Mouse (Mus musculus) stomach, embryonic 14.5 days (tissue): ENCODE measurements around the gene Cngb1. TPM values are rescaled to one million over a fixed set of nuclear protein-coding genes. Genes with fewer than 3 reads are reported as not detected.

Experiments
- ATAC-seq: fragments of 200-750 bp; cut with Nextera tagmentation; 2 replicates; pipeline ENCODE4 v1.8.0; 2017; ENCODE audit warnings: low read depth, moderate TSS enrichment; ENCODE audit not compliant: insufficient number of reproducible peaks, insufficient read depth, low FRiP score
- H3K27ac ChIP-seq: fragments of 300-500 bp; sonication (generic); 2 replicates; pipeline ENCODE4 v1.5.1; 2014; ENCODE audit warnings: mild to moderate bottlenecking, low read length, moderate library complexity, mixed read lengths
- H3K27me3 ChIP-seq: fragments of 300-500 bp; sonication (generic); 2 replicates; pipeline ENCODE4 v1.6.1; 2014; ENCODE audit warnings: low read length, control low read depth, mixed read lengths; ENCODE audit not compliant: control insufficient read depth, insufficient read depth
- H3K36me3 ChIP-seq: fragments of 300-500 bp; sonication (generic); 2 replicates; pipeline ENCODE4 v1.6.1; 2014; ENCODE audit warnings: mild to moderate bottlenecking, control low read depth, low read length, moderate library complexity, mixed read lengths; ENCODE audit not compliant: control insufficient read depth, insufficient read depth
- H3K4me1 ChIP-seq: fragments of 300-500 bp; sonication (generic); 2 replicates; pipeline ENCODE4 v1.6.1; 2014; ENCODE audit warnings: low read length, control low read depth, mixed read lengths; ENCODE audit not compliant: control insufficient read depth, insufficient read depth
- H3K4me2 ChIP-seq: fragments of 300-500 bp; sonication (generic); replicated peaks from 2 replicates; pipeline ENCODE4 v1.6.1; 2014; ENCODE audit warnings: low read depth, low read length, control low read depth
- H3K4me3 ChIP-seq: fragments of 300-500 bp; sonication (generic); 2 replicates; pipeline ENCODE4 v1.5.1; 2014; ENCODE audit warnings: low read depth, low read length, control low read depth
- H3K9ac ChIP-seq: fragments of 300-500 bp; sonication (generic); replicated peaks from 2 replicates; pipeline ENCODE4 v1.6.1; 2014; ENCODE audit warnings: low read depth, mild to moderate bottlenecking, control low read depth, low read length, moderate library complexity, mixed read lengths
- H3K9me3 ChIP-seq: fragments of 300-500 bp; sonication (generic); 2 replicates; pipeline ENCODE4 v1.6.1; 2016; ENCODE audit warnings: low read depth, low read length, control low read depth; ENCODE audit not compliant: control insufficient read depth
- WGBS: fragments of 180-500 bp; shearing (Covaris S2); extraction: QIAGEN DNeasy Blood & Tissue Kit; methylation state at CpG from one replicate; pipeline ENCODE4 v1.1.7; 2014; 5-methylcytosine and 5-hydroxymethylcytosine counted together
- polyA plus RNA-seq: library from polyadenylated mRNA; unstranded; fragments of >200 nt; fragmentation: Nextera tagmentation; extraction: Ambion mirVana; gene quantifications from 2 replicates; pipeline ENCODE4 v1.2.1, GENCODE M21; 2014

The Cngb1 gene
- polyA plus RNA-seq, 1 experiment from 2014 or later: 0.04 TPM

GRCm38 (mm10) chr8:95313857-95314256 lies 7.5 kb upstream of the Cngb1 start:
- H3K4me2 ChIP-seq: no peak overlapping the region
- H3K36me3 ChIP-seq: no peaks in the 10 kb centered on the region
- H3K27ac ChIP-seq: no peak overlapping the region
- 81% methylated on average over 6 of the region's 6 CpGs for WGBS
- no peaks in the 10 kb centered on the region for H3K27me3 ChIP-seq
- no peak overlapping the region for H3K9ac ChIP-seq
- no peak for ATAC-seq
- no peaks in the 10 kb centered on the region for H3K4me1 ChIP-seq
- no peak overlapping the region for H3K4me3 ChIP-seq
- no peaks in the 10 kb centered on the region for H3K9me3 ChIP-seq

DNA sequence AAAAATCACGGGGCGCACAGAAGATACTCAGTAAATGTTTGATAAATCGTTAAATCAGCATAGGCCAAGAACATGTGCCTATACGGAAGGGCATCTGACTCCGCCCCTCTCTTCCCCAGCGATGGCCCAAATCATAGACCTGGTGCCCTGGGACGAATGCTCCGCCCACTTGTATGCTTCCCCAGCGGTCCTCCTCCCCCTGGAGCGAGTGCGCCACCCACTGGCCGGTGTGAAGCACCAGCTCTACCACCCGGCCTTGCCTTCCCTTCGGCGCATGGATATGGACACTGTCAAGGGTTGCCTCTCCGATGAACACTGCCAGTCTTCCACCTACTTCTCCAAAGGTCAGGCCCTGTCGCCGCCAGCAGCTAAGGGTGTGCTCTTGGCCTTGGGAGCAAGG lies 6.5 kb upstream of the Cngb1 start:
- H3K4me2 ChIP-seq: no peak overlapping the region
- H3K9ac ChIP-seq: no peak overlapping the region
- no peak overlapping the region for H3K4me3 ChIP-seq
- 68% methylated on average over 18 of the region's 18 CpGs for WGBS
- no peaks in the 10 kb centered on the region for H3K27me3 ChIP-seq
- no peak overlapping the region for H3K27ac ChIP-seq
- H3K36me3 ChIP-seq: no peaks in the 10 kb centered on the region
- no peaks in the 10 kb centered on the region for H3K9me3 ChIP-seq
- no peak for ATAC-seq
- no peaks in the 10 kb centered on the region for H3K4me1 ChIP-seq

- Histone ChIP-seq H3K9ac (no peak within 1 kb of the TSS), H3K36me3 (no peaks in the 10 kb centered on the region), H3K9me3 (no peaks in the 10 kb centered on the region), H3K4me1 (no peaks in the 10 kb centered on the region), H3K27ac (no peak within 1 kb of the TSS), H3K4me3 (no peak within 1 kb of the TSS), H3K4me2 (no peak within 1 kb of the TSS), H3K27me3 (no peaks in the 10 kb centered on the region)
- ATAC-seq: no peak
- 36% methylated on average over 6 of the region's 6 CpGs for WGBS
Measured at GRCm38 (mm10) chr8:95310342-95310970, 4.1 kb upstream of the Cngb1 start, which contains the start of gene Tepp. Tepp (plus strand) TSS chr8:95310566.

DNA sequence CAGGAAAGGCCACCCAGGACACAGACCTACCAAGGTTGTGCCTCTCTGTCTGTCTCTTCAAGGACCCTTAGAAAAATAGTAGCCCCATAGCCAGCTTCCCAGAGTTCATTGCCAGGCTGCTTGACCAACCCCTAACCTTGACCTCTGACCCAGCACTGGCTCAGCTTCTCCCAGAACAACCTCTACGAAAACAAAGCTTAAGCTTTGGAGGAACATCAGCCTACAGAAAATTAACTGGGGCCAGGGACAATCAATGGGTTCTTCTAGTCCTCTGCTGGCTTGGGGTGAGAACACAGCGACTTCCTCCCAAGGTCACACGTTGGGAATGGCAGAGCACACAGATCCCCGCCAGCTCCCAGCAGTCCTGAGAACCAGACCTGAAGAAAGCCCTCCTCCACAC lies 859 bp downstream of the Cngb1 start:
- Histone ChIP-seq H3K27me3 (no peaks in the 10 kb centered on the region), H3K4me1 (no peaks in the 10 kb centered on the region), H3K27ac (no peak overlapping the region), H3K4me3 (no peak overlapping the region), H3K4me2 (no peak overlapping the region), H3K9me3 (no peaks in the 10 kb centered on the region), H3K36me3 (no peaks in the 10 kb centered on the region), H3K9ac (no peak overlapping the region)
- 55% methylated on average over 4 of the region's 4 CpGs for WGBS
- no peak for ATAC-seq

- Histone ChIP-seq H3K36me3 (no peaks in the 10 kb centered on the region), H3K9me3 (no peaks in the 10 kb centered on the region), H3K4me1 (no peaks in the 10 kb centered on the region), H3K27ac (no peak overlapping the region), H3K27me3 (no peaks in the 10 kb centered on the region), H3K4me2 (no peak overlapping the region), H3K4me3 (no peak overlapping the region), H3K9ac (no peak overlapping the region)
- ATAC-seq: no peak
- WGBS: 15% methylated on average over 5 of the region's 5 CpGs
Measured at GRCm38 (mm10) chr8:95302410-95302809, 4.0 kb downstream of the Cngb1 start.

- H3K4me3 ChIP-seq: no peak overlapping the region
Measured at GRCm38 (mm10) chr8:95293891-95294290, 12.5 kb downstream of the Cngb1 start.

GRCm38 (mm10) chr8:95293172-95293571 lies 13.2 kb downstream of the Cngb1 start:
- no peak overlapping the region for H3K27ac ChIP-seq
- H3K27me3 ChIP-seq: no peaks in the 10 kb centered on the region
- 69% methylated on average over 11 of the region's 11 CpGs for WGBS
- no peak overlapping the region; the same call in 1 of the 2 replicates for H3K4me2 ChIP-seq
- H3K4me3 ChIP-seq: no peak overlapping the region
- H3K9ac ChIP-seq: no peak overlapping the region
- H3K36me3 ChIP-seq: no peaks in the 10 kb centered on the region
- no peaks in the 10 kb centered on the region for H3K9me3 ChIP-seq
- no peak for ATAC-seq
- H3K4me1 ChIP-seq: no peaks in the 10 kb centered on the region

More at GRCm38 (mm10) chr8:95293891-95294290, 12.5 kb downstream of the Cngb1 start:
- Histone ChIP-seq H3K27ac (no peak overlapping the region; the same call in 1 of the 2 replicates), H3K27me3 (no peaks in the 10 kb centered on the region), H3K36me3 (no peaks in the 10 kb centered on the region), H3K4me1 (no peaks in the 10 kb centered on the region), H3K9ac (no peak overlapping the region), H3K9me3 (no peaks in the 10 kb centered on the region), H3K4me2 (no peak overlapping the region; the same call in 1 of the 2 replicates)
- 48% methylated on average over 7 of the region's 7 CpGs for WGBS
- no peak for ATAC-seq

DNA sequence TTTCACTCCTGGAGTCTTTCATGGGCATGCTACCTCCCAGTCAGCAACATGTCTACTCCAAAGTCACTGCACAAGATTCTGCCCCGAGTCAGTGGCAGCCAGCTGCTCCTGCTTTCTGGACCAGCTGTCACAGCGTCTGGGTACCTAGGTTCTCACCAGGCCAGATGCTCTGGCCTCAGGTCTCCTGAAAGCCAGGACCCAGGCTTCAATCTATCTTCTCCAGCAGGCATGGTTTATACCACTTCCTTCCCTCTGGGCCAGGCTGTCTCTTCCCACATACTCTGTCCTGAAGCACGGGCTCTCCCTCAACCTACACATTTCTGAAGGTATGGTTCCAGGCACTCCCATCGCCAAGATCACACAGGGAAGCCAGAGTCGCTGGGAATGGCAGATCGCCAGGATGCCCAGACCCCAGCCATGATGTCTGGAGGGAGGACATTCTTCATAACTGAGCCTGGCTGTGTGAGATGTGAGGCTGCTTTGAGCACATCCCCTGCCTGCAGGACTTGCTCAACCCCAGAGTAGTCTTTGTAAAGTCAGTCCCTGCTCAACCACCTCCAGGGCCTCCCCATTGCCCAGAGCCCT lies 17.2 kb downstream of the Cngb1 start:
- no peaks in the 10 kb centered on the region for H3K4me1 ChIP-seq

DNA sequence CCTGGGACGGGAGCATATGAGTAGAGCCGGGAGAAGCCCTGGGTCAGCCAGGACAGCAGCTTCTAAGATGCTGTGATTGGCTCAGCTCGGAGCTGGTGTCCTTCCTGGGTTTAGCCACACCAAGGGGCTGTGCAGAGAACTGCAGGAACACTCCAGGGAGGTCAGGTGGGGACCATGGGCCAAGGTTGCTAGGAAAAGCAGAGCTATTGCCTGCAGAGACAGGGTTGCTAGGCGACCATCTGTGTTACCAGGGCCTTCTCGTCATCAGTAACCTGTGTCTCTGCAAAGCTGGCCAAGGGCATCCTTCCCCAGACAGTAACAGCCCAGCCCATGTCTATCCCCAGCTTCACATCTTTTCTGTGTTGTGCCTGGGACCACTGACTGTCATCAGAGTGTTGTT lies 24.9 kb downstream of the Cngb1 start:
- Histone ChIP-seq H3K9me3 (no peaks in the 10 kb centered on the region), H3K27ac (no peak overlapping the region), H3K4me1 (no peaks in the 10 kb centered on the region), H3K9ac (no peak overlapping the region), H3K27me3 (no peaks in the 10 kb centered on the region), H3K4me3 (no peak overlapping the region), H3K36me3 (no peaks in the 10 kb centered on the region), H3K4me2 (no peak overlapping the region)
- no peak for ATAC-seq
- 67% methylated on average over 5 of the region's 5 CpGs for WGBS

More for the DNA sequence above, 17.2 kb downstream of the Cngb1 start:
- WGBS: 73% methylated on average over 6 of the region's 6 CpGs
- no peak for ATAC-seq
- Histone ChIP-seq H3K4me2 (no peak overlapping the region), H3K27me3 (no peaks in the 10 kb centered on the region), H3K4me3 (no peak overlapping the region), H3K36me3 (no peaks in the 10 kb centered on the region), H3K27ac (no peak overlapping the region), H3K9me3 (no peaks in the 10 kb centered on the region), H3K9ac (no peak overlapping the region)
